Mouse (Mus musculus) left cerebral cortex, adult 18-20 months (tissue): ENCODE results near the gene Trmt13. TPM values are rescaled to one million over a fixed set of nuclear protein-coding genes. Genes with fewer than 3 reads are reported as not detected.
"Not testable (repeated sequence)": the region's sequence is repeated elsewhere in the genome, so short reads cannot be mapped to it uniquely, and the experiment has no call there.

Experiments
- DNase-seq, 2 experiments: peaks; one replicate each; pipeline ENCODE4 v3.0.0; 2021 to 2022; ENCODE audit warnings: low spot score in 2 of 2, mixed read lengths in 1 of 2
- total RNA-seq, 2 experiments: library from RNA; stranded (reverse); gene quantifications; 2 replicates each; pipeline ENCODE4 v1.2.3; 2021

The Trmt13 gene
- total RNA-seq, 2 experiments from 2014 or later, result 15.3 to 15.9 TPM

DNA sequence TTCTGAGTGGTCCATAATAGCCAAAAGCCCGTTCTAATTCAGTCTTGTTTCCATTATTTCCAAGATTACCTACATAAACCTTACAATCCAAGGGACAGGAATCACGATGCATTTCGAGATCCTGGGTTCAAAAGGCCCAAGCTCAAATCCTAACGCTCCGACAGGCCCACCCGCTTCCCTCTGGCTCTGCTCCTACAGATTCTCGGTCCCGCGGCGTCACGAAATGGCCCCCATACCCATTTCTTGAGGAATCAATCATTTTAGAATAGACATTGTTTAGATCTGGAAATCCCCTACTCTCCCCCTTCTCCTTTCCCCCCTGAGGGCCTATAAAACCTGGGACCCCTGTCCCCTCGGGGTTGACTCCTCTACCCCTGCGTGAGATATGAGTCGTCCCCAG is 53.1 kb downstream of the Trmt13 start:
- DNase-seq, result not testable (repeated sequence)

GRCm38 (mm10) chr3:116551362-116551761 is 63.0 kb downstream of the Trmt13 start:
- peak in 1 of 2 experiments; percentile 39 for DNase-seq

DNA sequence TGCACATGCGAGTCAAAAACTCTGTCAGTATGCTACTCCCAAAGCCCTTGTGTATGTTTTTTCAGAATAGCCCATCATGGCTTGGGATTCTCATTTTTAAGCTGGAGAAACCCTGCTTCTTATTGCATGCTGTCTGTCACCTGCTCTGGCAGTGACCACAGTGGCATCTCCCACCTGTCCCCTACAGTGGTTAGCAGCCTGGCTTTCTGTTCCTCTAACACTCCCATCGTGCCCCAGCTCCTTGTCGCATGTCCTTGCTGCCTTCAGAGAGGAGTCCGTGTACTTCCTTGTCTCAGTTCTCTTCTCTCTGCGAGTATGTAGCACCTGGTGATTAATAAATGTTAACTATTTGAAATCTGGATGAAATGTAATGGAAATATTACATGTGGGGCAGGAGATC is 67.0 kb downstream of the Trmt13 start:
- no peak for DNase-seq

DNA sequence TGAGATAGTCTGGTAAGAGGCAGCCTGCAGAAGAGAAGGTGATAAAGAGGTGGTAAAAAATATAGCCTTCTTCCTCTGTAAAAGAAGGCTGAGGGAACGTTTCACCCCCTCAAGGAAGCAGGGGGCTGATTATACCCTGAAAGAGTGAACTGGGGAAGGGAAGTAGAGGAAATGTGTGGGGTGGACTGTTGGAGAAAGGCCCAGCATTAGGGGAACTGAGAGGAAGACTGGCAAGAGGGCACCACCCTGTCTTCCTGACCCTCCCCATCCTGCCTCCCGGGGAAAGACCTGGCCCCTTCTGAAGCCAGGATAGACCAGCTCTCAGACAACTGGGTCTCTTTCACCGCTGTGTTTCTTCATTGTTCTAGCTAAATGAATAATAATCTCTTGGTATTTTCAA is 71.9 kb downstream of the Trmt13 start:
- DNase-seq, result no peak

DNA sequence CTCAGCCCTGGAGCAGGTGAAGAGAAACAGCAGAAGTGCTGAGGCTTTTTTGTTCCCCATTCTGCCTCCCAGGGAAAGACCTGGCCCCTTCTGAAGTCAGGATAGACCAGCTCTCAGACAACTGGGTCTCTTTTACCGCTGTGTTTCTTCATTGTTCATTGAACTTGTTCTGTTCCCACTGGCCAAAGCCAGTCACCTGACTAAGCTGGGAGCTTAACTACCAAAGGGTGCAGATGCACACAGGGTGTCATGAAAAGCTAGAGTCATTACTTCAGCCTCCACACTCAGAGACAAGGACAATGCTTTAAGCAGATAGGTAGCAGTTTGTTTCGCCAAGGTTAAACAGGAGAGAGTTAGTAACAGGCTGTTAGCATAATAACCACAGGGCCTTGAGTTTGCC is 72.3 kb downstream of the Trmt13 start:
- DNase-seq, result no peak

- no peak for DNase-seq
Observed at GRCm38 (mm10) chr3:116537200-116537573, 77.2 kb downstream of the Trmt13 start.

DNA sequence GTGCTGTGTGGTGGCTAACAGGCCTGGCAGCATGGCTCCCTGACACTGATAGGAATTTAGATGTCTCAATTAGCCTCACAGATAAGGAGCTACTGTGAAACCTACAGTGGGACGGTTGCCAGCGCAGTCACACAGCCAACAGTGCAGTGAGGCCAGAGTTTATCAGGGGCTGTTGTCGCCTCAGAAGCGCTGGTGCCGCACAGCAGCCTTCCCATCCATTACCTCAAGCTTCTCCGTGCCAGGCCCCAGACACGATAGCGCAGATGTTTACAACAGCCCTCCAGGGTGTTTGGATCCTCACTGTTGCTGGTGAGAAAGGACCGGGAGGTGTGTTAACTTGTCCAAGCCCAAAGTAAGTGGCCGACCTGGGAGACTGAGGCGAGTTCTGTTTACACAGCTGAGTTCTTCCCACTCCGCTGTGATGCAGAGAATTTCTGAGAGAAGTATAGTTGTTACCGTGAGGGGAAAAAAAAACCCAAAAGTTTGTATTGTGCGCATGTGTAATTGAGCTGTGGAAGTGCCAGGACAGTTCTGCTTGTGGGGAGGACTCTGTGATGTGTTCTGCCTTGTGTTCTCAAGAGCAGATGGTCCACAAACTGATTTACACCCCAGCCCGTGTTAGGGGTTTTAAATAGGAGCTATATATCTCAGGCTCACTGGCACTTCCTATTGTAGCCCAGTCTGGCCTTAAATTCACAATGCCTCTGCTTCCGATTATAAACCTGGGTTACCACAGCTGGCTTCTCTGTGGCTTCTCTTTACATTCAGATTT is 77.8 kb downstream of the Trmt13 start:
- DNase-seq, result no peak

Other genes with a start within 250 kb of the Trmt13 start
- 1 to 10 TPM; 3.4 to 3.6 TPM for gene Cdc14a, start 190.6 kb downstream of the Trmt13 start, total RNA-seq
- 10 to 100 TPM; 57.0 to 61.5 TPM for gene Rtca, start 106.4 kb downstream of the Trmt13 start, total RNA-seq
- 10 to 100 TPM; 14.1 to 15.1 TPM for gene Dbt, start 101.5 kb downstream of the Trmt13 start, total RNA-seq
- gene Lrrc39, start 51.6 kb downstream of the Trmt13 start, total RNA-seq, result not detected
- gene Sass6, start 19.6 kb downstream of the Trmt13 start, total RNA-seq, result 1 to 10 TPM; 6.4 to 9.1 TPM
- gene Mfsd14a, start 48.1 kb upstream of the Trmt13 start, total RNA-seq, result 10 to 100 TPM; 52.7 to 57.1 TPM
- 1 to 10 TPM; 2.1 to 3.4 TPM for gene Gm43191, start 66.7 kb upstream of the Trmt13 start, total RNA-seq
- 10 to 100 TPM; 15.4 to 16.2 TPM for gene Slc35a3, start 98.2 kb upstream of the Trmt13 start, total RNA-seq
- 10 to 100 TPM; 23.4 to 25.7 TPM for gene Agl, start 193.6 kb upstream of the Trmt13 start, total RNA-seq
- under 1 TPM; 0.26 to 0.77 TPM for gene Frrs1, start 244.9 kb upstream of the Trmt13 start, total RNA-seq